24 mouse cellular contexts compared by ENCODE assay signal in genomic region chr1:24157751-24158150, GRCm38 (mm10). TPM values are rescaled to one million over a fixed set of nuclear protein-coding genes. Genes with fewer than 3 reads are reported as not detected.
"Had no signal": no experiment of that assay in that cellular context is flagged by ENCODE, and none has a peak within 500 bp of the region (broad histone marks: within the 10 kb centered on the region; RNA-seq: fewer than 3 reads in every experiment).

No protein-coding gene starts in this region.

- H3K9ac ChIP-seq: liver, embryonic 13.5 days; liver, embryonic 15.5 days; liver, postnatal 0 days; lung, embryonic 15.5 days; neural tube, embryonic 13.5 days; neural tube, embryonic 15.5 days had no signal

- H3K9me3 ChIP-seq: liver, embryonic 13.5 days; liver, embryonic 15.5 days; lung, embryonic 15.5 days; neural tube, embryonic 15.5 days had no signal

- H3K36me3 ChIP-seq: liver, embryonic 13.5 days; liver, embryonic 15.5 days; lung, embryonic 15.5 days; neural tube, embryonic 13.5 days; neural tube, embryonic 15.5 days had no signal

- ATAC-seq: liver, postnatal 0 days; lung, postnatal 0 days had no signal

- H3K4me1 ChIP-seq: liver, embryonic 13.5 days; liver, embryonic 15.5 days; lung, embryonic 15.5 days; megakaryocyte, embryonic 14.5 days; neural tube, embryonic 13.5 days; neural tube, embryonic 15.5 days had no signal

- DNase-seq: liver, embryonic 13.5 days; liver, postnatal 0 days; lung, adult 2 months; lung, postnatal 14 days; lung, postnatal 36 days; retina, postnatal 1 day; right cerebral cortex, adult 18-20 months; right cerebral cortex, postnatal 25 days; right cerebral cortex, postnatal 4 days; spleen, adult 18-20 months; thymus, adult 2 months; thymus, postnatal 25 days; thymus, postnatal 4 days had no signal

- H3K27ac ChIP-seq: liver, embryonic 13.5 days; liver, embryonic 15.5 days; lung, embryonic 15.5 days; macrophage; neural tube, embryonic 13.5 days; neural tube, embryonic 15.5 days had no signal

- H3K4me3 ChIP-seq: liver, embryonic 13.5 days; liver, embryonic 15.5 days; lung, embryonic 15.5 days; megakaryocyte, embryonic 14.5 days; myocyte; neural tube, embryonic 13.5 days; neural tube, embryonic 15.5 days had no signal

- H3K4me2 ChIP-seq: liver, embryonic 11.5 days; liver, embryonic 13.5 days; liver, embryonic 15.5 days; lung, embryonic 15.5 days; neural tube, embryonic 13.5 days; neural tube, embryonic 15.5 days had no signal

- H3K27me3 ChIP-seq: liver, embryonic 13.5 days; liver, embryonic 15.5 days; lung, embryonic 15.5 days; megakaryocyte, embryonic 14.5 days; neural tube, embryonic 13.5 days; neural tube, embryonic 15.5 days had no signal

RNA-seq across cellular contexts. Expression of gene Col9a1, which starts 19.7 kb away (rescaled TPM):
- total RNA-seq: megakaryocyte progenitor cell, adult 5-6 weeks had no signal
- polyA plus RNA-seq: macrophage; myocyte; small intestine, adult 2 months had no signal
